Mouse (Mus musculus) kidney, adult 2 months (tissue): ENCODE results near the gene Map2k6. TPM values are rescaled to one million over a fixed set of nuclear protein-coding genes. Genes with fewer than 3 reads are reported as not detected.

Source experiments
- DNase-seq: peaks from one replicate; pipeline ENCODE4 v3.0.0; 2021
- H3K27ac ChIP-seq: fragments of 200-500 bp; 2 replicates; pipeline ENCODE4 v1.5.1; 2012; ENCODE audit warnings: low read depth, low read length, control low read depth, inconsistent platforms; ENCODE audit not compliant: insufficient read depth
- H3K27me3 ChIP-seq: fragments of 200-500 bp; replicated peaks from 2 replicates; pipeline ENCODE4 v1.6.1; 2012; ENCODE audit warnings: mild to moderate bottlenecking, moderate library complexity, low read length, inconsistent platforms; ENCODE audit not compliant: control insufficient read depth, insufficient read depth
- H3K36me3 ChIP-seq: fragments of 200-500 bp; 2 replicates; pipeline ENCODE4 v1.6.1; 2012; ENCODE audit warnings: mild to moderate bottlenecking, moderate library complexity, low read length, inconsistent platforms; ENCODE audit not compliant: control insufficient read depth, insufficient read depth
- H3K4me1 ChIP-seq: fragments of 200-500 bp; 2 replicates; pipeline ENCODE4 v1.6.1; 2011; ENCODE audit warnings: low read length; ENCODE audit not compliant: control insufficient read depth, insufficient read depth
- H3K4me3 ChIP-seq: fragments of 200-500 bp; 2 replicates; pipeline ENCODE4 v1.5.1; 2011; ENCODE audit warnings: mild to moderate bottlenecking, low read depth, low read length, control low read depth; ENCODE audit not compliant: insufficient read depth
- CTCF ChIP-seq: fragments of 200-500 bp; conservative IDR thresholded peaks from 2 replicates; pipeline ENCODE4 v1.5.1; 2011; ENCODE audit warnings: low read depth, mild to moderate bottlenecking, control low read depth, low read length, moderate library complexity, mixed read lengths; ENCODE audit not compliant: insufficient read depth, insufficient read length
- POLR2A ChIP-seq: fragments of 200-500 bp; IDR thresholded peaks from one replicate; pipeline ENCODE4 v1.6.1; 2011; ENCODE audit warnings: low read depth, low read length, control low read depth
- WGBS: fragments of 180-500 bp; shearing (Covaris S2); methylation state at CpG from one replicate; pipeline ENCODE4 v1.1.7; 2018; 5-methylcytosine and 5-hydroxymethylcytosine counted together
- polyA plus RNA-seq: library from polyadenylated mRNA; depleted of rRNA; stranded (reverse); fragments of >200 nt; gene quantifications from 2 replicates; pipeline ENCODE4 v1.2.3, GENCODE M21; 2012; rRNA removed

Map2k6 gene
- polyA plus RNA-seq, 1 experiment, result 6.6 TPM

DNA sequence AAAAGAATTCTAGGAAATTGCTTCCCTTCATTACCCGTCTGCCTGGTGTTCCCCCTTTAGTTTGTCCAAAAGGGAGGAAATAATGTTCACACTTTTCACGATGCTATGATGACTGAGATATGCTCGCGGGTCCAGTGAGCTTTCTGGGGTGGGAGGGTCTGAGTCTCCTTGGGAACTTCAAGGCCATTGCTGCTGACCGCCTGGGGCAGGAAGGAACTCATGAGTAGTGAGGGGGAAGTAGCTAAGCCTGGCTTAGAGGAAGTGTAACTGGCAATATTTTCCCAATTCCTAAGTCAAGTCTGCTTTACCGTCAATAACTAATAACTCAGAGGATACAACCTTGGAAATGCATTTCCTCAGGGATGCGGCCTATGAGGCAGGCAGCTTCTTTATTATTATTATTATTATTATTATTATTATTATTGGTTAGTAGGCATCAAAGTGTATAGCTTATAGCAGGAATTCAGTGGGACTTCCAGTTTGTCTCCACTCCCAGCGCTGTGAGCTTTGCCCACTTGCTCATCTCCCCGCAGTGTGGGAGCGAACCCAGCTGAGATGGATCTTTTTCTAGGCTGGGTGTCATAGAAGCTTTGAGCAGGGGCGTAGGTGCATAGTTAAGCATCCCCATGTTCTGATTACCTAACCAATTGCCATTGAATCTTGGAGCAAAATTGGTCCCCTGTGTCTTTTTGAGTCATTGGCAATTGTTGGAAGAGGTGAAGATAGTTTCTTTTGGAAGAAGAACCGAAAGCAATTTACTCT, 163.6 kb downstream of the Map2k6 start:
- Histone ChIP-seq H3K4me3 (no peak overlapping the region), H3K27me3 (no peaks in the 10 kb centered on the region), H3K36me3 (no peaks in the 10 kb centered on the region), H3K27ac (no peak overlapping the region; the same call in 1 of the 2 replicates), H3K4me1 (no peaks in the 10 kb centered on the region; the same call in 1 of the 2 replicates)
- DNase-seq, result peak; percentile 11
- TF ChIP-seq POLR2A (no peak), CTCF (no peak)
- WGBS, result 82% methylated on average over 12 of the region's 12 CpGs

DNA sequence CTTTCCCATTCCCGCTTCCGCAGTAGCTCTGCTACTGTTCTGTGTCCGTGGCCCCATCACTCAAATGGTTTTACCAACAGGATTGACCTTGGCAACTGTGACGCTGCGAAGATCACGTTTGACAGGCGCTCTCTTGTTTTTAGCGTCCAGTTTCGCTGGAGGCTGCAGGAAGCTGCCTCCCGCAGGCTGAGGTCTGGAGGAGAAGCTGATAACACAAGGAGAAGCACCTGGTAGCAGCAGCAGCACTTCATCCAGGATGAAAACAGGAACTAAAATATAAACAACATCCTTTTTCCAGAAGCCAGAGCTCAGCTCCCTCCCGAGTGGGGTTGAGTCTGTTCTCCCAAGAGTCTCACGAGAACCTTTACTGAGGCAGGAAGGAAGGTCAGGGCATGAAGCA, 164.3 kb downstream of the Map2k6 start:
- peak; percentile 33 for DNase-seq
- no peak overlapping the region for H3K4me3 ChIP-seq
- 53% methylated on average over 12 of the region's 12 CpGs for WGBS
- no peaks in the 10 kb centered on the region for H3K36me3 ChIP-seq
- peak overlapping the region; percentile 39 for H3K27ac ChIP-seq
- H3K4me1 ChIP-seq, result no peaks in the 10 kb centered on the region; the same call in 1 of the 2 replicates
- no peaks in the 10 kb centered on the region for H3K27me3 ChIP-seq
- TF ChIP-seq CTCF (no peak), POLR2A (no peak)

- WGBS, result 74% methylated on average over 10 of the region's 10 CpGs
- Histone ChIP-seq H3K36me3 (no peaks in the 10 kb centered on the region), H3K4me1 (no peaks in the 10 kb centered on the region; the same call in 1 of the 2 replicates), H3K27ac (0 out of 2 replicates have a peak overlapping the region, but pooled peaks have one; percentile 19), H3K27me3 (no peaks in the 10 kb centered on the region), H3K4me3 (no peak overlapping the region)
- TF ChIP-seq POLR2A, result no peak
- TF ChIP-seq CTCF, result no peak
- no peak for DNase-seq
Observed at GRCm38 (mm10) chr11:110563801-110564200, 164.9 kb downstream of the Map2k6 start.

- Histone ChIP-seq H3K4me3 (no peak overlapping the region), H3K27me3 (no peaks in the 10 kb centered on the region), H3K27ac (peak overlapping the region; percentile 38; the same call in 1 of the 2 replicates), H3K36me3 (no peaks in the 10 kb centered on the region), H3K4me1 (no peaks in the 10 kb centered on the region; the same call in 1 of the 2 replicates)
- 72% methylated on average over 7 of the region's 7 CpGs for WGBS
- peak; percentile 21 for DNase-seq
- TF ChIP-seq CTCF, result no peak
- no peak for TF ChIP-seq POLR2A
Observed at GRCm38 (mm10) chr11:110566307-110566706, 167.4 kb downstream of the Map2k6 start.

DNA sequence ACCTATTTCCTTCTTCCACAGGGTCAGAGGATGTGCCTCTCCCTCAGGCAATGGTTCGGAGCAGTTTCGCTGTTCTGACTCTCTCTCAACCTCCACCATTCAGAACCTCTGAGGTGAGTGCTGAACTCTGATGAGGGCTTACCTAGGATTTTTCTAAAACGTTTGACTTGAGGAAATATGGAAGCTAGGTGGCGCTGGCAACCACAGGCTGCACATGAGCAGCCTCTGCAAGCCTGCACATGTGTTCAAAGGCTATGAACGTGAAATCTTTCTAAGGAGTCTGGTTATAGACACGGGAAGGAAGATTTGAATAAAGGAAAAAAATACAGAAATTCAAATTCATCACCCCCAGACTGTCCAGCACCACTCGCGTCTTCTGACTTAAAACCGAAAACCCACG, 173.6 kb downstream of the Map2k6 start:
- TF ChIP-seq CTCF, result peak; percentile 81
- no peak for TF ChIP-seq POLR2A
- no peaks in the 10 kb centered on the region for H3K4me1 ChIP-seq
- 50% methylated on average over 10 of the region's 10 CpGs for WGBS
- H3K27me3 ChIP-seq, result no peaks in the 10 kb centered on the region
- no peak overlapping the region for H3K4me3 ChIP-seq
- H3K27ac ChIP-seq, result no peak overlapping the region
- DNase-seq, result peak; percentile 68
- no peaks in the 10 kb centered on the region for H3K36me3 ChIP-seq

Other genes with a start within 250 kb of the Map2k6 start
- gene Abca9, start 230.9 kb upstream of the Map2k6 start, polyA plus RNA-seq, result 2.0 and 2.6 TPM in 2 replicates
- gene Abca6, start 147.3 kb upstream of the Map2k6 start, polyA plus RNA-seq, result 0.56 and 0.57 TPM in 2 replicates
- gene Abca5, start 61.4 kb upstream of the Map2k6 start, polyA plus RNA-seq, result 1.3 and 2.0 TPM in 2 replicates